Mouse (Mus musculus) inflammation-experienced regulatory T-cells, adult 6 months (primary cell): Measurements from ENCODE around the gene Abcg1. TPM values are rescaled to one million over a fixed set of nuclear protein-coding genes. Genes with fewer than 3 reads are reported as not detected.

ENCODE experiments used
- ATAC-seq: one replicate; pipeline ENCODE4 v1.8.0; 2017
- polyA plus RNA-seq, 3 experiments: library from polyadenylated mRNA; unstranded; fragments of 100-300 nt; shearing (Covaris generic); gene quantifications; one replicate each; pipeline ENCODE4 v1.2.1; 2017

Abcg1 gene
- polyA plus RNA-seq, 3 experiments from 2014 or later = 67.1 to 113 (median 95.6) TPM

DNA sequence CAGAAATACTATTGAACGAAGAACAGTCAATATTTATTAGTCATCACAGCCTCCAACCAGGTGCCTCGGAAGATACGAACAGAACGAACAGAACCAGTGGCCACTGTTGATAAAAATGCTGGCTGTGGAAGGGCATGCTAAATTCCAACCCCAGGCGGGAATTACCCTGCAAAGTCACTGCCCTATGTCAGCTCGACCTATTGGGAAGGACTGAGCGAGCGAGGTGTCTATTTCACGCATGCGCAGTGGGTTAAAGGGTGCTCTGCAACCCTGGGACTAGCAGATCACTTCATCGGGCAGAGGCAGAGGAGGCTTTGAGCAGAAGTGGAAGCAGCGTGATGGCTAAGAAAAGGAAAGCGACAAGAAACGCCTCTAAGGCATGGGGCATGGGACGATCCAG is 76.3 kb downstream of the Abcg1 start:
- no peak for ATAC-seq

DNA sequence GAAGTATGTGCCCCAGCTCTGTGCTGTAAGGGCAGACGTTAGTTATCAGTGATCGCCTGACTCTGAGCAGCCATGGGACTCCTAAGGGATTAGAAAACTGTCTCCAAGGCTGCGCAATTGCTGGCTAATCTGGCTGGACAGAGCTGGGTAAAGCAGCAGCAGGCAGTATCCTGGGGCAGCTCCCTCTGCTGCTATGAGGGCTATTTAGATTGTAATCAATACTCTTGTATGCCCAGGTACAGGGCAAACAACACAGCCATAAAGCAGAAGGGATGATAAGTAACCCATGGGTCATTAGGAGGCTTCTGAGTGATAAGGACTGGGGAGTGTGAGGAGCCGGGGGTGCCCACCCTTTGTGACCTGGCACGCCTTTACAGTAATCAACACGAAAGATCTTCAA is 77.4 kb downstream of the Abcg1 start:
- no peak for ATAC-seq

DNA sequence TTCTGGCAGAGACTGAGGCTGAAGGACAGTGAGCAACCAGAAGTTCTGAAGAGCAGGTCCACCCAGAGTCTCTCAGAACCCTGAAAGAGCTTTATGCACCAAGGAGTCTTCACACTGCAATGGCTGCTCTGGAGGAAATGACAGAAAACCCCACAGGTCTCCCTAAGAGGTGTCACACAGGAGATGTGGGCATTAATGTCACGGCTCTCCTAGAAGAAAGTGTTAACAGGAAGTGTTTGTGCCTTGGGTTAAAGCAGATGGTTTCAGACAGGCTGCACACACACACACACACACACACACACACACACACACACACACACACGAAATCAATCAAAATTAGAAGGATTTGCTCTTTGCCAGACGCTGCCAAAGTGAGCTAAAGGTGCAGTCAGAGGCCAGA is 78.8 kb downstream of the Abcg1 start:
- peak; percentile 64 for ATAC-seq

DNA sequence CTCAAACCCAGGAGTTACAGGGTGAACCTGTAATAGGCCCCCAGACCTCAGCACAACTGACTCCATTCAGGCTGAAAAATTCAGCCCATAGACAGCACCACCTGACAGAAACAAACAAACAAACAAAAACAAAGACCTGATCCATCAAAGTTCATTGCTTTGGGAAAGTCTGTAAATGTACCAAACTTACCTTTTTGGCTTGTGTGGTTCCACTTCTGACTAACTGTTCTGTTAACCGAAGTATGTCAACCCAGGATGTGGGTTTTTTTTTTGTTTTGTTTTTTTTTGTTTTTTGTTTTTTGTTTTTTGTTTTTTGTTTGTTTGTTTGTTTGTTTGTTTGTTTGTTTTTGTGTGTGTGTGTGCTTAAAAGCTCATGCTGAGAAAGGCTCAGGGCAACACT is 79.3 kb downstream of the Abcg1 start:
- ATAC-seq = peak; percentile 54

DNA sequence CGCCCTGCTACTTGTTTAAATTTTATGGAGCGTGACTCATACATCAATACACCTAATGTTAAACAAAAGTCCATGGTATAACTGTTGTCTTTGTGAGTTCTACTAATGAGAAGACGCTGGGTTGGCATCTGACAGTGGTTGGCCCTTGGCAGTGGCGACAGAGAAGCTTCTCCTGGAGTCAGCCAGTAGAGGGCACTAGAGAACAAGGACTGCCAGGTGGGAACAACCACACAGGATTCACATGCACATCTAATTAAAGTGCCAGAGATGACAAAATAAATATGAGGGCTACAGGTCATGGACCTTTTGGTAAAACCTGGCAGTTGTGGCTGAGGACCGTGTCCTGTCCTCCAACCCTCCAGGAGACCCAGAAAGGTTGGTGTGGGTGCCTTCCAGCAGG is 80.9 kb downstream of the Abcg1 start:
- ATAC-seq = peak; percentile 61

DNA sequence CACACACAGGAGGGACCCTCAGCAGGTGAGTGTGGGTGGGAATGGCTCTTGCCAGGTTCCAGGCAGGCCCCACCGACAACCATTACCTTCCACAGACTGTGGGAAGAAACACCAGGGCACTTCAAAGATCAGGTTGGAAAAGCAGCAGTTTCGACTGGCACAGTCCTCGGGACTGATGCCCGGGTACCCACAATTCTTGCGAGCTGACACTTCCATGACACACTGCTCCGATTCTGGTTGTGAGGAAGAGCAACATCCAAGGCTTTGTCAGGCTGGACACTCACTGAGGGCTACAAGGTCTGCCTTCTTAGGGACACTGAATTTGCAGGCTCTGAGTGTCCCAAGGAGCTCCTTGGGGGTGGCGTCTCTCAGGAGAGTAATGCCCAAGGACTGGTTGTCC is 84.6 kb downstream of the Abcg1 start:
- ATAC-seq = no peak

DNA sequence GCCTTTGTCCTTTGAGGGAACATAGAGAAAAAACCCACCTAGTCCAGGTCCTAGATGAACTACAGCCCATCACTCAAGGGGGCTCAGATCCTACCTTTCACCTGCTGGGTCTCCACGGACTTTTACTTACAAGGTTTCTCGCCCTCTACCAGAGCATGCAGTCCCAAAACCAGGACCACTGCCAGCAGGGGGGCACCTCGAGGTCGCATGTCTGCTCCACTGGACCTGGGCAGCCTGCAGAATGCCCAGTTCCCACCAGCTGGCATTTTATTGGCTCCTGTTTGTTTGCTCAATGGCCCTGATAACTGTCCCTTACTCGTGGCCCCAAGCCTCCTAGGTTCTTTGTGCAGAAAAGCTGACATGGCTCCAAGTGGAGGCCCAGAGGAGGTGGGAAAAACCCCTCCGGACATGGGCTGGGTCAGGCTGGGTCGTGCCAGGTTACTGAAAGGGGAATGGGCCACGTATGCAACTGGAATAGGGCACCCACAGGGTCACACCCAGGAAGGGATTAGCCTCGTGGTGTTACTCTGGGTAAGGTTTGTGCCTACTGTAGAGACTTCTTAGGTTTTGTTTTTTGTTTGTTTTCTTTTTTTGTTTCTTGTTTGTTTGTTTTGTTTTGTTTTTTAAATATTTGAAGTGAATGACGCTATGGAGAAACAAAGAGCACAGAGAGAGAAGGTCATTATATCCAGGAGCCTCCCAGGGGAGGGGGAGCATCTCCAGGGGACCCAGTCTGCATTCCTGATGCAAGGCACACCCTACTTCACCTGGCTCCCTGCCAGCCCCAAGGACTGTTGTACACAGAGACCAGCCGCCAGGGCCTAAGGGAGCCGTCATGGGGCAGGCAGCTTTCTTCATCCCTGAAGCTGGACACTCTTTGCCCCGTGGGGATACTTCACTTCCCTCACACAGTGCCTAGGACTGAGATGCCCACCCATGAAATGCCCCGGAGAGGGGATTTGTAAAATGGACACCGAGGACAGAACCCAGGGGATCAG is 86.9 kb downstream of the Abcg1 start, which contains the start of gene Tff2:
Tff2 (minus strand) TSS at position 243 of the 998 bp plus-strand sequence.
- no peak for ATAC-seq

DNA sequence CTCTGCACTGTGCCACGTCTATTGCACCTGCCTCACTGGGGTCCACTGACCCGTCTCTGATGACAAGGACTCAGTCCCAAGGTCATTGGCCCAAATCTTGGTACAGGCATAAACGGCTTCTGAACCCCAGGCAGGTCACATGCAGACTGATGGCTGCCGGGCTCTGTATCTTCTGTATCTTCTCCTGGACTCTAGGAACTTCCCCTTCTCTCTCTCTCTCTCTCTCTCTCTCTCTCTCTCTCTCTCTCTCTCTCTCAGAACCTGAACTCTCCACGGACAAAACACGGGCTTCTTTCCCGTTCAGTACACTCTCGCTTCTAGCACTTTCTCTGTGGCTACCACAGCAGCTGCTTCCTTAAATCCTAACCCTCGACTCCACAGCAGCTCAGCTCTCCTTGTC is 88.5 kb downstream of the Abcg1 start:
- no peak for ATAC-seq

DNA sequence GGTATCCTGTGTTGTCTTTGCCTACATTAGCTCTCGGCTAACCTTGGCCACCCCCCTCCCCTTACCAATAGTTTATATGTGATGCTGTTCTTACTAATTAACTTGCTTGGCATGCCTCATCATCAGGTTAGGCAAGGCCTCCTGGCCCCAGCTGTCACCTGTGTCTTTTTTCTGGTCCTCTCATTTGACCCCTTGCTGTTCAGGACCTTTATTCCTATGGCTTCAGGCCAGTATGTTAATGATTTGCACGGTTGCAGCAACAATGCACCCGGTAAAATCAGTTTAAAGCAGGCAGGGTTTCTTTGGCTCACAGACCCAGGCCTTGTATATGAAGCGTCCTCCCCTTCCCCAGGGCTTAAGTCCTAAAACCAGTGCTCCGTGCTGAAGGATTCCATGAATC is 95.0 kb downstream of the Abcg1 start:
- no peak for ATAC-seq

DNA sequence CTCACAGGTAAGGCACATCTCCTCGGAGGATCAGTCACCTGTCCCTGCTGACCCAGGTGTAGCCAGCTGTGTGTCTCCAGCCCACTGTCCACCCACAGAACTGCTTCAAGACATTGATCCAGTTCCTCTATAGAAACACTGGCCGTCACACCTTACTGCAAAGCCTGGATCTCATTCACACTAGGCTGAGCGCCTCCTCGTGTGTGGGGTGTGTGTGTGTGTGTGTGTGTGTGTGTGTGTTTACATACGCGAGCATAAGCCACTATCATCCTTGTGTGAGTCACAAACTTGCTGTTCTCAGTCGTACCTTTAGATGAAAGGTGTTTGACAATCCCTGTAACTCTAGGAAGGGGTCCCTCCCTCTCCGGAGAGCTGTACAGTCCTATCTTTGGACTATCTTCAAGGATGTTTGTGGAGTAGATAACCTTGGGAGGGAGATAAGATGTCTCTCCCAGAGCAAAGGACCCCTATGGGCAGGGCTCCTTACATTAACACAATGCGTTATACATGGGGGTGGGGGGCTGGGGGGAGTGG is 95.6 kb downstream of the Abcg1 start:
- no peak for ATAC-seq

DNA sequence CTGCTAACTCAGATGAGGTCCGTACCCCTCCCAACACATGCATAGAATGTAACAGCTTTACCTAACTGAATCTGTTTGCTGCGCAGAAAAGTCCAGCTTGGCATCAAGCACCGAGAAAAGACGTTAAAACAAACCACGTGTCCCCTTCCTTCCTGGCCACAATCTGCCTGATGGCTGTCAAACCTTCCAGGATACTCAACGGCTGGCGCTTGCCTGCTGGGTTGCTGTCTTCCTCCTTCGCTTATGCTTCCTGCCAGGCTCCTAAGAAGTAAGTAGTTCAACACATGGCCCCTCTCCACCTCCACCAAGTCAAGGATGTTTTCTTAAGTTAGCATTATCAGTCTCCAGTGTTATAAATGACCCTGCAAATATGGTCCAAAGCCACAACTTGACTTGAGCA is 96.3 kb downstream of the Abcg1 start:
- ATAC-seq = no peak

DNA sequence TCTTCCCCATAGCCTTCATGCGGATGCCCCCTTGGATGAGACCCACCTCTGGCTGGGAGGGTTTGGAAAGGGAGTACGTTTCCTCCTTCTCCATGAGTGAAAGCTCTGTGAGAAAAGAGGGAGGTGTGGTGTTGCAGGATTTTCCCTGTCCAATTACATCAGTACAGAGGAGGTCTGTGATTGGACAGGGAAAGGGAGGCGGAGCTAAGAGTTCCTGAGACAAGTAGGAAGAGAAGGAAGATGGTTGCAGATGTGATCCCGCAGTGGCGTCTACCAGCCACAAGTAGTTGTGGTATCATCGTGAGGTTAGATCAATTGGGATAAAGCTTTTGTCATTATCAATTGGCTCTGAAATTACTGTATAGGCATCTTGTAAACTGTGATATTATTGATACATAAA is 100.4 kb downstream of the Abcg1 start:
- ATAC-seq = no peak

DNA sequence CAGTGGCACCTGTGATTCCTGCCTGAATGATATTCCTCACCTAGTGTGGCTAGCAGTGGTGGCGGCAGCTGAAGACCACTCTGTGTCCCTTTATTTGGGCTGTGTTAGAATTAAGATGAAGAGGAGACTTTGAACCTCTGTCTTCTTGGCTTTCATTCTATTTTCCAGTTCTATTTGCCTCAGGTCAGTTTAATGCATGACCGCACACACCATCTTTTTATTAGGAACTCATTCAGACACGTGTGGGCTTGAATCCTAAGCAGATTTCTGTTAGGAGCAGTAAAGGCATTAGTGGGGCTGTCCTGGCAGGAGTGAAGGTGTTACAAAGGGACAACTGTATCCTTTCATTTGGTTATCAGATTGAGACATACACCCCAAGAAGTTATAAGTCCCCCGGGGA is 102.8 kb downstream of the Abcg1 start:
- no peak for ATAC-seq

DNA sequence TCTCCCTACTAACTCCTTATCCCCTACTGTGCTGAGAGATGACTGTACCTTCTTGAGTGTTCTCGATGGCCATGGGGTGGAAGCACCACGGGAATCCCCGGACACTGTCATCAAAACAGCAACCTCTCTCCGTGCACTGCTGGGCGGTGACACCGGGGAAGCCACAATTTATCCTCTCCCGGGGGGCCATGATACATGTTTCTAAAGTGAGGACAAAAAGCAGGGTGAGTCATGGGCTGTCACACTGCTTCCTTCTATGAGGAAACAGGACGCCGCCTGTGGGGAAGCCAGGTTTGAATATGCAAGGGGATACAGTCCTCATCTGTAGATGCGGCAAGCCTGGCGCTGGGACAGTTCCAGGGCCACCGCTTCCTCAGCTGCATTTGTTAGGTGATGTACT is 105.1 kb downstream of the Abcg1 start:
- ATAC-seq = no peak

DNA sequence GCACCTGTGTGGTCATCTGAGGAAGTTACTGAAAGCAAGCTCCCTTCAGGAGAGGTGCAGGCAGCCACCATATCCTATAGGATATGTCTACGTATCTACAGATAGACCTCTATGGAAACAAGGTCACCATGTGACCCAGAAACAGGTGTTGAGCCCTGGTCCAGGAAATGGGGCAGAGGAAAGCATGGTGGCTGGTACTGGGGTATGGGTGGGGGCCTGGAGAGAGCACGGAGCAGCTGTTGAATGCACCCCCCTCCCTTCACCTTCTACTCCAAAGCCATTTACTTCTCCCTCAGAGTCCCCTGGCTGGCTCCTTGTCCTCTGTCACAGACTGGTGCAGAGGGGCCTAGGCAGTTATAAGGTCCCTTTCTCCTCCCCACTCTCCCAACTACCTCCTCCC is 106.3 kb downstream of the Abcg1 start:
- ATAC-seq = no peak

DNA sequence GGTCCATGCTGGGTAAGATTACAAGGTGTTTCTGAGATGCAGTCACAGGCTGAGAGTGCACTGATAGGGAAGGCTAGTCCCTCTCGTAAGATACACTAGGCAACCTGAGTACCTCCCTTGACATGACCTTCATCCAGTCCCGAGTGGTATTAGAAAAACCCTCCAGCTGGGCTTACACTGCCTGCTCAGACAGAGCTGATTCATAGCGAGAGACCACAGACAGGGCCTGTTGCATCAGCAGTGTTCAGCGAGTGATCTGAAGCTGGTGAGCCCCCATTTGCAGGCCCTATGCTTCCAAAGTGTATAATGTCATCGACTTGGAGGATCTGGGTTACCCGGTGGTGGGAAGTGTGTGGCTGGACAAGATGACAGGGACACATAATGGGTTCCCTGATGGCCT is 107.7 kb downstream of the Abcg1 start, which contains the start of gene Tff1:
Tff1 (minus strand) TSS at position 151 of the 400 bp plus-strand sequence.
- no peak for ATAC-seq

Other genes starting within 250 kb of the Abcg1 start
- gene Glp1r, start 155.9 kb upstream of the Abcg1 start, polyA plus RNA-seq = under 1 TPM in 2 of 3 experiments, not detected in 1; 0.08 to 0.18 TPM
- not detected for gene Umodl1, start 103.0 kb upstream of the Abcg1 start, polyA plus RNA-seq
- not detected for gene Tff3, start 72.0 kb downstream of the Abcg1 start, polyA plus RNA-seq
- gene Tff2, start 86.6 kb downstream of the Abcg1 start, polyA plus RNA-seq = not detected
- under 1 TPM in 1 of 3 experiments, not detected in 2; 0.70 TPM for gene Tff1, start 107.6 kb downstream of the Abcg1 start, polyA plus RNA-seq
- 1 to 10 TPM; 1.3 to 5.3 (median 4.6) TPM for gene Tmprss3, start 141.3 kb downstream of the Abcg1 start, polyA plus RNA-seq
- gene Ubash3a, start 150.2 kb downstream of the Abcg1 start, polyA plus RNA-seq = 100 to 1,000 TPM; 224 to 328 (median 255) TPM
- gene Rsph1, start 219.7 kb downstream of the Abcg1 start, polyA plus RNA-seq = 1 to 10 TPM in 2 of 3 experiments, under 1 TPM in 1; 0.55 to 4.8 (median 1.3) TPM
- gene Slc37a1, start 229.1 kb downstream of the Abcg1 start, polyA plus RNA-seq = 10 to 100 TPM; 19.0 to 39.4 (median 23.5) TPM